Mouse (Mus musculus) kidney, postnatal 36 days (tissue): ENCODE measurements at regions not wholly inside any gene's neighbourhood (a gene's known extent, or its start where the extent isn't known, plus 50 kb on each side); places are given as distances from the start of the nearest gene placed in this dataset.
A peak's percentile ranks its signal among the peaks of the same experiment; 100 is the strongest.

Experiments
- DNase-seq, 2 experiments: peaks; one replicate each; pipeline ENCODE4 v3.0.0; 2021 to 2022; ENCODE audit warnings: mixed read lengths in 2 of 2

DNA sequence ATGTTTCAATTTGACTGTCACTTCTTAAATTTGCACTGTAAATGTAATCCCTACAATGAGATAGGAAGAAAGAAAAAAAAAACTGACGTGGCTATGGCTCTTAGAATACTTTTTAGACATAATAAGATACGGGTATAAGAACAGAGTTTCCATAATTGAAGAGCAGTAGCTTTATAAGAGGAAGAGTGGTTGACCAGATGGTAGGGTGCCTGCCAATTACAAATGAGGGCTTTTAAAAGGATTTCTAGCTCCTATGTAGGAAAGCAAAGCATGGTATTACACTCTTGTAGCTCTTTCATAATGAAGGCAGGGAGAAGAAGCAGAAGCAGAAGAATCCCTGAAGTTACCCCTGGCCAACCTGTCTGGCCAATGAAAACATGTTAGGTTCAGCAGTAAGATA lies 239.7 kb upstream of the Car10 start:
- DNase-seq = no peak

DNA sequence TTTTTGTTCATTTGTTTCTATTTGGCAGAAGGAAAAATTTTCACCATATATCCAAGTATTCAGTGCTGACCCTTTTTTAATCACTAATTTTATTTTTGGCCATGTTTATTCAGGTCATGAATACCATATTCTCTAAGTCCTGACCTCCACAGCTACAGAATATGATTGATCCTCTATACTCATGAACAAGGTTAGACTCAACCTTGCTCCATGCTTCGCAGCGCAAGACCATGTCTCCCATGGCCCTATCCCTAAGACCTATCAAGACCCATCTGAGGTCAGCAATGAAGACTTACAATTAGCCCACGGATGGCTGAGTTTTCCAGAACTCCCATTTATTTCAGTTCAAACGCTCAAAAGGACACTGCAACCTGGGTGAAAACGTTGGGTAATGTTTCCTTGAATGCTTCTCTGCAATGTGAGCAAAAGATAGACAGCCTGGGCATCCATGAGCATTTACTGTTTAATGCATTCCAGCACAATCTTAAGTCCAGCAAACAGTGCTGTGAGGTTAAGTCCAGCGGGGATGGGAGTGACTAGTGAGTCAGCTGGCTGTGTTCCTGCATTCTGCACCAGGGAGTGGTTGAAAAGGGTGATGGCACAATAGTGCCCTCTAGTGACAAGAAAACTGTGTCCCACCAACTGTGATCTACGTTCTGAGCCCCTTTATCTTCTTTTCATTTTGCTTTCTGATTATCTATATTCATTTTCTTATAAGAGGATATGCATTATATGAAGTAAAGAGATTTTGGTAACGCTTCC lies 208.0 kb upstream of the Car10 start:
- peak; percentile 66 to 78 for DNase-seq

DNA sequence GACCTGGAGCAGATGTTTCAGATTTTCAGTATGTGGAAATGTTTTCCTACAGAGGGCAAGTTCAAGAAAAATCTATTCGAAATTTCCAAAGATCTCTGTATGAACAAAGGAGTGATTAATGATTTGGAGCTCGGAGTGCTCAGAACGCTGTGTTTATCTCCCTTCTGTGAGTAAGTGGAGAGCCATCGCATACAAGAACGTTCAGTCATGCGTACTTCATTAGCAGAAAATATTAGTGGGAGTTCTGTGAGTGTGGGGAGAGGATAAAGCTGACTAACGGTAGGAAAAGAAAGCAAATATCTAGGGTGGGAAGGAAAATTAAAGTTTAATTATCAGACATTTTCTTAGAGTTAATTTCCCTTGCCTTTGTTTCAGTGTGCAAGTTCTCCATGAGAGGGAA lies 198.5 kb upstream of the Car10 start:
- DNase-seq = no peak
